Mouse (Mus musculus) layer of hippocampus, adult 2 months (tissue): ENCODE measurements around the gene Usp21. TPM values are rescaled to one million over a fixed set of nuclear protein-coding genes. Genes with fewer than 3 reads are reported as not detected.

Experiments
- DNase-seq, 2 experiments: peaks; one replicate each; pipeline ENCODE4 v3.0.0; 2022; ENCODE audit warnings: low spot score in 2 of 2
- H3K27ac ChIP-seq: fragments of 200-600 bp; 2 replicates; pipeline ENCODE4 v1.8.1; 2022
- H3K4me3 ChIP-seq: fragments of 200-600 bp; 2 replicates; pipeline ENCODE4 v1.8.1; 2022; ENCODE audit warnings: mild to moderate bottlenecking
- CTCF ChIP-seq: fragments of 200-600 bp; conservative IDR thresholded peaks from 2 replicates; pipeline ENCODE4 v1.8.1; 2022; ENCODE audit warnings: antibody characterized with exemption, mild to moderate bottlenecking, moderate library complexity
- total RNA-seq, 2 experiments: library from RNA; stranded (reverse); gene quantifications; 2 replicates each; pipeline ENCODE4 v1.2.3; 2021

The Usp21 gene
- total RNA-seq, 2 experiments from 2014 or later = 61.9 to 76.6 TPM

GRCm38 (mm10) chr1:171280916-171281527, 6.8 kb downstream of the Usp21 start, which contains the start of gene Ppox:
Gene Ppox, minus strand, starts transcription at chr1:171281186.
- TF ChIP-seq CTCF = no peak
- Histone ChIP-seq H3K27ac (peak within 1 kb of the TSS; percentile 83), H3K4me3 (peak within 1 kb of the TSS; percentile 70)
- peak; percentile 87 to 97 for DNase-seq

- peak overlapping the region; percentile 50 for H3K27ac ChIP-seq
- peak overlapping the region; percentile 70 for H3K4me3 ChIP-seq
- DNase-seq = peak in 1 of 2 experiments; percentile 7
- no peak for TF ChIP-seq CTCF
Measured at GRCm38 (mm10) chr1:171280250-171280915, 7.4 kb downstream of the Usp21 start.

GRCm38 (mm10) chr1:171279721-171280120, 8.1 kb downstream of the Usp21 start:
- no peak overlapping the region for H3K27ac ChIP-seq
- TF ChIP-seq CTCF = no peak
- H3K4me3 ChIP-seq = no peak overlapping the region
- peak in 1 of 2 experiments; percentile 6 for DNase-seq

- DNase-seq = peak in 1 of 2 experiments; percentile 6
- Histone ChIP-seq H3K27ac (no peak overlapping the region), H3K4me3 (no peak overlapping the region)
- TF ChIP-seq CTCF = no peak
Measured at GRCm38 (mm10) chr1:171279012-171279705, 8.6 kb downstream of the Usp21 start.

- no peak overlapping the region for H3K4me3 ChIP-seq
- no peak overlapping the region for H3K27ac ChIP-seq
- no peak for DNase-seq
- TF ChIP-seq CTCF = no peak
Measured at GRCm38 (mm10) chr1:171278436-171278835, 9.4 kb downstream of the Usp21 start.

- H3K27ac ChIP-seq = no peak overlapping the region
- no peak for TF ChIP-seq CTCF
- DNase-seq = no peak
- H3K4me3 ChIP-seq = no peak overlapping the region
Measured at GRCm38 (mm10) chr1:171277736-171278135, 10.1 kb downstream of the Usp21 start.

- H3K4me3 ChIP-seq = no peak overlapping the region
- no peak for TF ChIP-seq CTCF
- H3K27ac ChIP-seq = no peak overlapping the region
- DNase-seq = no peak
Measured at GRCm38 (mm10) chr1:171276110-171276748, 11.6 kb downstream of the Usp21 start.

- Histone ChIP-seq H3K27ac (no peak overlapping the region), H3K4me3 (no peak overlapping the region)
- no peak for DNase-seq
- no peak for TF ChIP-seq CTCF
Measured at GRCm38 (mm10) chr1:171275144-171275734, 12.6 kb downstream of the Usp21 start.

GRCm38 (mm10) chr1:171274171-171274570, 13.6 kb downstream of the Usp21 start:
- H3K4me3 ChIP-seq = no peak overlapping the region
- no peak for DNase-seq
- TF ChIP-seq CTCF = no peak

GRCm38 (mm10) chr1:171272086-171272485, 15.7 kb downstream of the Usp21 start:
- Histone ChIP-seq H3K27ac (no peak overlapping the region; the same call in 1 of the 2 replicates), H3K4me3 (no peak overlapping the region; the same call in 1 of the 2 replicates)
- DNase-seq = no peak
- TF ChIP-seq CTCF = no peak

More at GRCm38 (mm10) chr1:171274171-171274570, 13.6 kb downstream of the Usp21 start:
- H3K27ac ChIP-seq = no peak overlapping the region

GRCm38 (mm10) chr1:171271622-171272021, 16.2 kb downstream of the Usp21 start:
- Histone ChIP-seq H3K27ac (no peak overlapping the region; the same call in 1 of the 2 replicates), H3K4me3 (peak overlapping the region; percentile 81; the same call in 1 of the 2 replicates)
- TF ChIP-seq CTCF = peak; percentile 32
- DNase-seq = no peak

- DNase-seq = no peak
- TF ChIP-seq CTCF = no peak
- peak overlapping the region; percentile 81 for H3K4me3 ChIP-seq
- H3K27ac ChIP-seq = no peak overlapping the region
Measured at GRCm38 (mm10) chr1:171271196-171271595, 16.6 kb downstream of the Usp21 start.
